Mouse (Mus musculus): ENCODE measurements around the gene Bcl6. TPM values are rescaled to one million over a fixed set of nuclear protein-coding genes. Genes with fewer than 3 reads are reported as not detected.

The Bcl6 gene
- polyA plus RNA-seq, 1 experiment from 2014 or later, result 1.2 TPM

DNA sequence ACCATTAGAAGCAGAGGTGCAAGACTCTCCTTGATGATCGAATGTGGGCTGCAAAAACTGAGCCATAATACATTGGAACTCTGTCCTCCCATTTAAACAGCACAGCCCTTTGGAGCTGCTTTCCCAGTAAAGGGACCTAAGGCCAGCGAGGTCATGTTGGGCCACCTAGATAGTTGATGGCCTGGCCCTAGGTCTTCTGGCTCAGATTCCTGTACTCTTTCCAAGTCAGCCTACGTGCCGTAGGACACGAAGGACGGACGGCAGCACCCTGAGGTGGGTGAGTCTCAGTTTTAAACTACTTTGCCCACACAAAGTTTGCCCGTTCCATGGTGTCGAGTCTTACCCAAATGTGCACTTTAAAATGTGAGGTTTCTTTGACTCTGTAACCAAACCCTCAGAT lies 9.2 kb downstream of the Bcl6 start:
- no peak for ATAC-seq
- H3K4me2 ChIP-seq (ENCODE audit: low read depth, low read length), result no peak overlapping the region

DNA sequence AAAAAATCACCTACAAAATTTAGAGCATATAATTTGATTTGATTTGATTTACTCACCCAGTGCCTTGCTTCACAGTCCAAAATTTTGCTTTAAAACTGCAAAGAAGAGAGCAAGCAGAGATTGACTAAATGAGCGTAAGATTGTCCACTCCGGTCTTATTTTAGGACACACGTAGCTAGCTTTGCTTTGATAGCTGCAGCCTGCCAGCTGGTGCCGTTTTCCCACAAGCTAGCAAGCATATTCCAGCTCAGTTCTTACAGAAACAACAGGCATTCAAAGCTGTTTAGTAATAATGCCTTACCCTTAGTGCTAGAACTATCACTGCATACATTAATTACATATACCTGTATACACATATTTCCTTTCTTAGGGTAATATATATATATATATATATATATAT lies 10.2 kb downstream of the Bcl6 start:
- Histone ChIP-seq H3K27me3 (replicated peaks; ENCODE audit: control insufficient read depth, insufficient read depth, low read length) (no peaks in the 10 kb centered on the region; the same call in 1 of the 2 replicates), H3K4me2 (ENCODE audit: low read depth, low read length) (no peak overlapping the region), H3K36me3 (ENCODE audit: control insufficient read depth, insufficient read depth, low read length) (no peaks in the 10 kb centered on the region), H3K4me3 (ENCODE audit: low read length) (no peak overlapping the region), H3K9me3 (ENCODE audit: control insufficient read depth, low read length) (no peaks in the 10 kb centered on the region), H3K9ac (ENCODE audit: low read depth, low read length) (no peak overlapping the region), H3K4me1 (ENCODE audit: control insufficient read depth, insufficient read depth, low read length) (peaks cover 16% of the 10 kb centered on the region), H3K27ac (ENCODE audit: low read length) (no peak overlapping the region)
- no peak for ATAC-seq
- WGBS, result 84% methylated on average over 4 of the region's 4 CpGs

More for the DNA sequence above, 9.2 kb downstream of the Bcl6 start:
- 92% methylated on average over 9 of the region's 9 CpGs for WGBS
- H3K9ac ChIP-seq (ENCODE audit: low read depth, low read length), result no peak overlapping the region
- H3K27ac ChIP-seq (ENCODE audit: low read length), result no peak overlapping the region
- peaks cover 20% of the 10 kb centered on the region for H3K4me1 ChIP-seq (ENCODE audit: control insufficient read depth, insufficient read depth, low read length)
- H3K36me3 ChIP-seq (ENCODE audit: control insufficient read depth, insufficient read depth, low read length), result no peaks in the 10 kb centered on the region
- H3K4me3 ChIP-seq (ENCODE audit: low read length), result no peak overlapping the region
- no peaks in the 10 kb centered on the region; the same call in 1 of the 2 replicates for H3K27me3 ChIP-seq (replicated peaks; ENCODE audit: control insufficient read depth, insufficient read depth, low read length)
- H3K9me3 ChIP-seq (ENCODE audit: control insufficient read depth, low read length), result no peaks in the 10 kb centered on the region

DNA sequence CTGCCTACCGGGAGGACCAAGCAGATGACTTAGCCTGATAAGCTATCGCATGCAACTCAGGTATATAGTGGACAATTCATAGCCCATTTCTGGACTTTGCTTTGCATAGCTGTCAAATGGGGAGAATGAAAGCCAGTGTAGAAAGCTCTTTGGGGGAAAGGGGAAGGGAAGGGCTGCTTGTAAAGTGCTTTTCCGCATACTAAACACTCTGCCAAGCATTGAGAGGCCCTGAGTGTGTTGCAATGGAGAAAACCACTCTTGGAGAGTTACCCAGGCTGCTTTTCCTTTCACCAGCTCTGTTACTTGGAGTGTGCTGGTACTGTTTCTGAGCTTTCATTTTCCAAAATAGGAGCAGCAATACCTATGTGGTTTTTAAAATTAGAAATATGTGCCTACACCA lies 10.9 kb downstream of the Bcl6 start:
- no peak for ATAC-seq
- Histone ChIP-seq H3K36me3 (ENCODE audit: control insufficient read depth, insufficient read depth, low read length) (no peaks in the 10 kb centered on the region), H3K27ac (ENCODE audit: low read length) (no peak overlapping the region), H3K4me3 (ENCODE audit: low read length) (no peak overlapping the region), H3K27me3 (replicated peaks; ENCODE audit: control insufficient read depth, insufficient read depth, low read length) (no peaks in the 10 kb centered on the region; the same call in 1 of the 2 replicates), H3K4me2 (ENCODE audit: low read depth, low read length) (no peak overlapping the region), H3K9me3 (ENCODE audit: control insufficient read depth, low read length) (no peaks in the 10 kb centered on the region), H3K4me1 (ENCODE audit: control insufficient read depth, insufficient read depth, low read length) (peaks cover 16% of the 10 kb centered on the region), H3K9ac (ENCODE audit: low read depth, low read length) (no peak overlapping the region)
- 83% methylated on average over 3 of the region's 3 CpGs for WGBS

DNA sequence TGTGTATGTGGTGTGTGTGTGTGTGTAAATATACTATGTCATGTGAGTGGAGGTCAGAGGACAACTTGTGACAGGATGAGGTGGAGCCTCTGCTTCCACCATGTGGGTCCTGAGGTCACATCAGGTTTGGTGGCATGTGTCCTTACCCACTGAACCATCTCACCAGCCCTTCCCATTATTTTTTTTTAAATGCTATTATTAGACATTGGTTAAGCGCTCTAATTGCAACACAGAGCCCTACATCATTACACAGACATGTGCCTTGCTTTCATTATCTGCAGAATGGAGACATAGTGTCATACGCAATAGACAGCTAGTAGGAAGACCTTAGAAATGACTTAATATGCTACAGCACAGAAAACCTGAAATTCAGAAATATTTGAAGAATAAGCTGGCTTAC lies 12.5 kb downstream of the Bcl6 start:
- WGBS, result 95% methylated on average over 2 of the region's 2 CpGs
- Histone ChIP-seq H3K36me3 (ENCODE audit: control insufficient read depth, insufficient read depth, low read length) (no peaks in the 10 kb centered on the region), H3K4me2 (ENCODE audit: low read depth, low read length) (no peak overlapping the region), H3K4me3 (ENCODE audit: low read length) (no peak overlapping the region), H3K27ac (ENCODE audit: low read length) (no peak overlapping the region), H3K9ac (ENCODE audit: low read depth, low read length) (no peak overlapping the region), H3K27me3 (replicated peaks; ENCODE audit: control insufficient read depth, insufficient read depth, low read length) (no peaks in the 10 kb centered on the region; the same call in 1 of the 2 replicates), H3K4me1 (ENCODE audit: control insufficient read depth, insufficient read depth, low read length) (peaks cover 9% of the 10 kb centered on the region), H3K9me3 (ENCODE audit: control insufficient read depth, low read length) (no peaks in the 10 kb centered on the region)
- no peak for ATAC-seq

DNA sequence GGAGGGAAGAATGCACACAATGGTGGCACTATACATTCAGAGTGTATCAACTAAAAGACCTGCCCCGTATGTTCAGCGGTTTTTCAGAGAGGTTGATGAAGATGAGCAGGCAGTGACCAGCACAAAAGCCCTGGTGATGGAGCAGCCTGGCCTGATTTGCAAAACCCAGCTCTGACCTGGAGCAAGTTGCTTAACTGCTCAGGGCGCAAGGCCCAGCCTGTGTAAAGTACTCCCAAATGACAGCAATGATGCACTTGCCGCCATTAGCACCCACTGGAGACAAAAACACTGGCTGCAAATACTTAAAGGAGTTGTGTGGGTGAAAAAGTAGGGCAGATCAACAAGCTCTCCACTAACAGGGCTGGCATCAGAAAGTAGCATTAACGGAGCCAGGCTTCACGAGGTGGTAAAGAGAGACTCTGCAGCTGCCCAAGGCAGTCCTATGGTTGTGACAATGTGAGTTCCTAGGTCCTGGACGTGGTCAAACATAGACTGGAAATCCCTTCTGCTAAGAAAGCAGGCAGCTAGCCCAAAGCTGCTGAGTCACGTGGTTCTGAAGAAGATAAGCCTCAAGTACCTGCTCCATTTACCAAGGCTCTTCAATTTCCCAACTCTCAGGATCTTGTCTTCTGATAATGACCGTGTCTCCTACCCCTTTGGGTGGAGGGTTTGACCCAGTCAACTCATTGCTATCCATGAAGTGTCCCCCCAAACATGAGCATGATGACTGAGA lies 14.9 kb downstream of the Bcl6 start:
- no peak for ATAC-seq
- no peak overlapping the region for H3K27ac ChIP-seq (ENCODE audit: low read length)

DNA sequence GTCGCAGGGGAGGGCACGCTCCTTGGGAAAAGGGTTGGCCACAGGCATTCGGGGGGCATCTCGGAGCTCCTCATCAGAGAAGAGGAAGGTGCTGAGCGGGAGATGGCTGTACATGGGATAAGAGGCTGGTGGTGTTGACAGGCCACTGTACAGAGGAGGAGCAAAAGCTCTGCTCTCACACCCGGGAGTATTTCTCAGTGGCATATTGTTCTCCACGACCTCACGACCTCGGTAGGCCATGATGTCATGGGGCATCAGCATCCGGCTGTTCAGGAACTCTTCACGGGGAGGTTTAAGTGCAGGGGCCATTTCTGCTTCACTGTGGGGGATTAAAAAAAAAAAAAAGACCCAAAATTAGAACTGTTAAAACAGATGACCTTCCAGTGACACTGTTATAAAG lies 15.8 kb downstream of the Bcl6 start:
- Histone ChIP-seq H3K4me2 (ENCODE audit: low read depth, low read length) (0 out of 2 replicates have a peak overlapping the region, but pooled peaks have one; percentile 9), H3K27me3 (replicated peaks; ENCODE audit: control insufficient read depth, insufficient read depth, low read length) (no peaks in the 10 kb centered on the region), H3K9me3 (ENCODE audit: control insufficient read depth, low read length) (no peaks in the 10 kb centered on the region), H3K4me3 (ENCODE audit: low read length) (peak overlapping the region; percentile 27), H3K36me3 (ENCODE audit: control insufficient read depth, insufficient read depth, low read length) (peaks cover 5% of the 10 kb centered on the region; the same call in 1 of the 2 replicates), H3K9ac (ENCODE audit: low read depth, low read length) (peak overlapping the region; percentile 53; the same call in 1 of the 2 replicates), H3K4me1 (ENCODE audit: control insufficient read depth, insufficient read depth, low read length) (peaks cover 5% of the 10 kb centered on the region; the same call in 1 of the 2 replicates), H3K27ac (ENCODE audit: low read length) (peak overlapping the region; percentile 10; the same call in 1 of the 2 replicates)
- 82% methylated on average over 11 of the region's 11 CpGs for WGBS
- no peak for ATAC-seq

More for the DNA sequence above, 14.9 kb downstream of the Bcl6 start:
- Histone ChIP-seq H3K36me3 (ENCODE audit: control insufficient read depth, insufficient read depth, low read length) (no peaks in the 10 kb centered on the region), H3K4me3 (ENCODE audit: low read length) (no peak overlapping the region), H3K9ac (ENCODE audit: low read depth, low read length) (no peak overlapping the region), H3K9me3 (ENCODE audit: control insufficient read depth, low read length) (no peaks in the 10 kb centered on the region), H3K27me3 (replicated peaks; ENCODE audit: control insufficient read depth, insufficient read depth, low read length) (no peaks in the 10 kb centered on the region), H3K4me2 (ENCODE audit: low read depth, low read length) (no peak overlapping the region), H3K4me1 (ENCODE audit: control insufficient read depth, insufficient read depth, low read length) (peaks cover 5% of the 10 kb centered on the region; the same call in 1 of the 2 replicates)
- 92% methylated on average over 9 of the region's 9 CpGs for WGBS

DNA sequence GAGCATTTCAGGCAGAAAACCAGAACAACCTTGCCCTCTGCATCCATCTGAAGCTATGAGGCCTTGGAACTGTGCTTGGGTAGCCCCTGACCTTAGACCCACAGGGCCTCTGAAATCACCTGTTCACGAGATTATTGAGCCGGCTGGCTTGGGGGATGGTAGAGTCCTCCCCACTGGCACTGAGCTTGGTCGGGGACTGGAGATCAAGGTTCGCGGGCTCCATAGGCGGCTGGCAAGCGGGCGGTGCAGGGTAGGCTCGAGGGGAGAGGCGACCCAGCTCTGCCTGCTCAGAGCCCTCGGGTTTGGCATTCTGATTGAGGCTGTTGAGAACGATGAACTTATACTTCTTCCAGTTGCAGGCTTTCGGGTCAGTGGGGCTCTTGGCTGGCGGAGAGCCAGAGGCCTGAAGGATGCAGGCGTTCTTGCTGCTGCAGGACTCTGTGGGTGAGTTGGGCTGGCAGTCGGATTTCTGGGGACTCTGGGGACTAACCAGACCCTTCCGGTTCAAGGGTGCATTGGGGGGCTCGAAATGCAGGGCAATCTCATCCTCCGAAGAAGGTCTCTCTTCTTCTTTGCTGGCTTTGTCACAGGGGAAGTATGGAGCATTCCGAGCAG lies 16.4 kb downstream of the Bcl6 start:
- WGBS, result 67% methylated on average over 20 of the region's 20 CpGs
- ATAC-seq, result peak; percentile 91
- 0 out of 2 replicates have a peak overlapping the region, but pooled peaks have one; percentile 9 for H3K4me2 ChIP-seq (ENCODE audit: low read depth, low read length)

DNA sequence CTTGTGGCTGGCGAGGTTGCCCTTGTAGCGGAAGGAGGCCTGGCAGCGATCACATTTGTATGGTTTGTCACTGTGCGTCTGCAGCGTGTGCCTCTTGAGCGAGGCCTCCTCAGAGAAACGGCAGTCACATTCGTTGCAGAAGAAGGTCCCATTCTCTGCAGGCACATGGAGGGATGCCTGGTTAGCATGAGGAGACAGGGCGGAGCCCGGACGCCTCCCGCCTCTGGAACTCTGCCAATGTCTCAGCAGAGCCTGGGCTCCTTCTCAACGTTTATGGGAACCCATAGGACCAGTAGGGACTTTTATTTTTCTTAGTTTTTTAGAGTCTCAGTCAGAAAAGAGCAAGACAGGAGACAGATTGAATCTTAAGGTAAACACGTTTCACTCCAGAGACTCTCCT lies 18.7 kb downstream of the Bcl6 start:
- WGBS, result 67% methylated on average over 14 of the region's 14 CpGs
- Histone ChIP-seq H3K4me1 (ENCODE audit: control insufficient read depth, insufficient read depth, low read length) (peaks cover 5% of the 10 kb centered on the region; the same call in 1 of the 2 replicates), H3K4me3 (ENCODE audit: low read length) (no peak overlapping the region), H3K27me3 (replicated peaks; ENCODE audit: control insufficient read depth, insufficient read depth, low read length) (no peaks in the 10 kb centered on the region), H3K4me2 (ENCODE audit: low read depth, low read length) (no peak overlapping the region), H3K9ac (ENCODE audit: low read depth, low read length) (no peak overlapping the region), H3K9me3 (ENCODE audit: control insufficient read depth, low read length) (no peaks in the 10 kb centered on the region), H3K27ac (ENCODE audit: low read length) (no peak overlapping the region), H3K36me3 (ENCODE audit: control insufficient read depth, insufficient read depth, low read length) (peaks cover 11% of the 10 kb centered on the region)
- ATAC-seq, result peak; percentile 45; the same call in 1 of the 2 replicates

More for the DNA sequence above, 16.4 kb downstream of the Bcl6 start:
- Histone ChIP-seq H3K9ac (ENCODE audit: low read depth, low read length) (peak overlapping the region; percentile 53), H3K27me3 (replicated peaks; ENCODE audit: control insufficient read depth, insufficient read depth, low read length) (no peaks in the 10 kb centered on the region), H3K36me3 (ENCODE audit: control insufficient read depth, insufficient read depth, low read length) (peaks cover 11% of the 10 kb centered on the region), H3K4me3 (ENCODE audit: low read length) (peak overlapping the region; percentile 27), H3K9me3 (ENCODE audit: control insufficient read depth, low read length) (no peaks in the 10 kb centered on the region), H3K27ac (ENCODE audit: low read length) (peak overlapping the region; percentile 10; the same call in 1 of the 2 replicates), H3K4me1 (ENCODE audit: control insufficient read depth, insufficient read depth, low read length) (peaks cover 5% of the 10 kb centered on the region; the same call in 1 of the 2 replicates)

DNA sequence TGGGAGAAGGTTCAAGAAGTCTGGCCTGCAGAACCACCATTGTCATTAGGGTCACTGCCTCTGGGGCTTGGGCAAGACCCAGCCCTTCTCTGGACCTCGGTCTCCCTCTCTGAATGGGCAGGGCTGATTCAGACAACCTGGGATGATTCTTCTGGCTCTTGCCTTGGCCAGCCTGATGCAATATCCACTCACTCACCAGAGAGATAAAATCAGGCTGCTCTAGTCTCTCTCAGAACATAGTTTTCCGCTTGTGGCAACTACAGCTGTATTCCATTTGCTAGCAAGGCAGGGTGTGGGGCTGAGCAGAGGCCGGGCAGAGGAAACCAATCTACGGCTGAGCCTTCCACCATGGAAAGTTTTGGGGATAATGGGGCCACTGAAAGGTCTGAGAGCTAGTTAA lies 19.8 kb downstream of the Bcl6 start:
- no peaks in the 10 kb centered on the region for H3K9me3 ChIP-seq (ENCODE audit: control insufficient read depth, low read length)
- H3K4me1 ChIP-seq (ENCODE audit: control insufficient read depth, insufficient read depth, low read length), result peaks cover 5% of the 10 kb centered on the region; the same call in 1 of the 2 replicates
- no peak overlapping the region for H3K9ac ChIP-seq (ENCODE audit: low read depth, low read length)
- 91% methylated on average over 4 of the region's 4 CpGs for WGBS
- ATAC-seq, result no peak
- H3K36me3 ChIP-seq (ENCODE audit: control insufficient read depth, insufficient read depth, low read length), result peaks cover 11% of the 10 kb centered on the region
- no peak overlapping the region for H3K4me3 ChIP-seq (ENCODE audit: low read length)
- H3K4me2 ChIP-seq (ENCODE audit: low read depth, low read length), result no peak overlapping the region
- H3K27me3 ChIP-seq (replicated peaks; ENCODE audit: control insufficient read depth, insufficient read depth, low read length), result no peaks in the 10 kb centered on the region
- no peak overlapping the region for H3K27ac ChIP-seq (ENCODE audit: low read length)
